Mouse (Mus musculus): Measurements from ENCODE around the gene Scml4.

- TF ChIP-seq CTCF (IDR thresholded peaks at IDR 0.05), result no peak
- TF ChIP-seq EP300 (IDR thresholded peaks at IDR 0.05; ENCODE audit: insufficient read depth, low read depth, low read length), result no peak
- no peak for TF ChIP-seq POLR2A (IDR thresholded peaks at IDR 0.05; ENCODE audit: insufficient read depth, low read depth, low read length)
These were observed 59.6 kb downstream of the Scml4 start for GRCm38 (mm10) chr10:42919786-42920185.
